Mouse (Mus musculus) cortical plate, adult 2 months (tissue): Measurements from ENCODE around the gene Stxbp6.

Source experiments
- CTCF ChIP-seq: fragments of 200-500 bp; IDR thresholded peaks from 2 replicates; pipeline ENCODE4 v1.5.1; 2011; ENCODE audit warnings: mild to moderate bottlenecking, control low read depth, low read length; ENCODE audit not compliant: insufficient read depth; ENCODE audit errors: extremely low read depth
- POLR2A ChIP-seq: fragments of 200-500 bp; IDR thresholded peaks from 2 replicates; pipeline ENCODE4 v1.6.1; 2011; ENCODE audit warnings: mild to moderate bottlenecking, low read length, control low read depth; ENCODE audit not compliant: insufficient read depth; ENCODE audit errors: extremely low read depth

DNA sequence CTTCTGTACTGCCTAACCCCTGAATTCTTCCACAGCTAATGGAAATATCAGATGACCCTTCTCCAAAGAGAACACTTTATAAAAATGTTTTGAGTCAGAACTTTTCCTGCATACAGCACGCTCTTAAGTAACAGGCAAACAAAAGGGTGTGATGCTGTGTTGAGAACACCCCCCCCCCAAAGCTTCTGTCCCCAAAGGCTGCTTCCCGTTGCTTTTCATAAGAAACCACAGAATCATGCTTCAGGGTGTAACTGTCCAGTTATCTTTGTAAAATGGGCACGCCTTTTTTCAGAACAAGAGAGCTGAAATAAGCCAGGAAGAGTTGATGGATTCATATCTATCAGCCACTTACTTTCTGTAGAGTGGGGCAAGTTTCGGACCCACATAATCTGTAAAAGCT lies 134.2 kb downstream of the Stxbp6 start:
- TF ChIP-seq POLR2A = no peak
- TF ChIP-seq CTCF = no peak
